Mouse (Mus musculus): ENCODE results near the gene BC030867.

Gene BC030867

DNA sequence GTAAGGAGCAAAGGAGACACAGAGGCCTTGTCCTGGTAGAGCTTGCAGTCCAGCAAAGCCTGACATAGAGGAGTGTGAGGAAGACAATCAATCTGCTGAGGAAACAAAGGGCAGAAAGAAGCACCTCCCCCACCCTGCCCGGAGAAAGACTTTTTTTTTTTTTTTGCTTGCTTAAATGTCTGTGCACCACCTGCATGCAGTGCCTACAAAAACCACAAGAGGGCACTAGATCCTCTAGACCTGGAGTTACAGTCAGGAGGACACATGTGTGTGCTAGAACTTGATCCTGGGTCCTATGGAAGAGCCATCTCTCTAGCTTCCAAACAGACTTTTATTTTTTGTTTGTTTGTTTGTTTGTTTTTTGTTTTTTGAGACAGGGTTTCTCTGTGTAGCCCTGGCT lies 51.2 kb downstream of the BC030867 start:
- CTCF ChIA-PET, result interaction anchor here in 3 of 4 experiments (0.5 to 3.0 kb wide), 19 partner anchors 9 to 322 kb away, joined by 3 to 12 read pairs (median 4); partner anchors contain the start of genes Grn (in 2 of the 3), Fam171a2 (in 1 of the 3), Slc25a39 (in 1 of the 3) and Tmub2 (in 1 of the 3)
- POLR2A ChIA-PET, result interaction anchor here (0.5 to 42.0 kb wide), 41 partner anchors 9 to 401 kb away, joined by 3 to 1349 read pairs (median 5); partner anchors contain the start of genes Slc25a39 (in 4 of the 4), Asb16 (in 2 of the 4), Grn (in 2 of the 4) and Tmub2 (in 2 of the 4)

DNA sequence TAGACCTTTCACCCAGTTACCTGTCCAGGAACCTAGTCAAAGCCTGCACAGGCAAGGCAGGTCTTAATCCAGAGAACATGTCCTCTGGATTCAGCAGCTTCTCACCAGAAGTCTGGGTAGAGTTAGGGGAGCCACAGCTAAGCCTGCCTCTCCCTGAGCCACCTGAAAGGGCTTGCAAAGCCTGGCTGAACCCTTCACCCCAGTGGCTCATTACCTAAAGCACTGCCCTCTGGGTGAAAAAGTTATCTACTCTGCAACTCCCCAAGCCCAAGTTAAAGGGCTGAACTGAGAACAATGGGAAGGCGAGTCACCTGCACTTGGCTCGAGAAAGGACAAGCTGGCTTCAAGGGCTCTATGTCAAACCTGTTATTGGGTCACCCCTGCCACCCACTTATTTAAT lies 55.5 kb downstream of the BC030867 start:
- CTCF ChIA-PET, result interaction anchor here in 1 of 4 experiments (0.6 to 0.7 kb wide), 2 partner anchors 126 to 130 kb away, joined by 3 to 4 read pairs; no protein-coding TSS in a partner anchor

DNA sequence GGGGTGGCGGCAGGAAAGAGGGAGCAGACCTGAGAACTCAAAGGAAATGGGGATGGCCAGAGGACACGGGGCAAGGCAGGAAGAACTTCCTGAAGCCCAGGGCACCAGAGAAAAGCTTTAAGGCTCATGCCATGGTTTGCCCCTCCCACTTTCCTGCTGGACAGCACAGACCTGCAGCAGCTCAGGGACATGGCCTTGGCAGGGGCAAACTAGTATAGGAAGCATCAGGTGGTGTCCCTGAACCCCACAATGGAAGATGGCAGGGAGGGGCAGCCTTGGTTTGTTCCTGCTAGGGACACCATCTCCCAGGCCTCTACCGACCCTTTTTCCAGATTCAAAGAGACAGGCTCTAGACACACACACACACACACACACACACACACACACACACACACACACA lies 56.7 kb downstream of the BC030867 start:
- ChIA-PET CTCF (interaction anchor here in 1 of 4 experiments (0.7 to 5.6 kb wide), 5 partner anchors 18 to 132 kb away, joined by 3 to 62 read pairs (median 3); partner anchors contain the start of genes BC030867 and Slc25a39), POLR2A (interaction anchor here (0.6 to 42.0 kb wide), 19 partner anchors 9 to 186 kb away, joined by 3 to 1349 read pairs (median 5); partner anchors contain the start of genes Slc25a39 (in 3 of the 4), Rundc3a (in 2 of the 4), Ubtf (in 2 of the 4) and Atxn7l3 (in 1 of the 4))

More for the DNA sequence above, 55.5 kb downstream of the BC030867 start:
- POLR2A ChIA-PET, result interaction anchor here (0.7 to 42.0 kb wide), 18 partner anchors 11 to 143 kb away, joined by 3 to 1349 read pairs (median 3); partner anchors contain the start of genes Slc25a39 (in 3 of the 4), Grn (in 2 of the 4), Rundc3a (in 2 of the 4) and BC030867 (in 1 of the 4)

GRCm38 (mm10) chr11:102308104-102308503 lies 59.4 kb downstream of the BC030867 start:
- ChIA-PET POLR2A (interaction anchor here (0.7 to 42.0 kb wide), 35 partner anchors 4 to 642 kb away, joined by 3 to 1349 read pairs (median 8); partner anchors contain the start of genes Slc25a39 (in 4 of the 4), Tmub2 (in 4 of the 4), Ubtf (in 4 of the 4) and Grn (in 2 of the 4)), CTCF (interaction anchor here (0.6 to 5.6 kb wide), 37 partner anchors 10 to 345 kb away, joined by 3 to 62 read pairs (median 5); partner anchors contain the start of genes Grn (in 4 of the 4), Slc25a39 (in 2 of the 4), Ubtf (in 2 of the 4) and Tmub2 (in 1 of the 4))

- POLR2A ChIA-PET, result interaction anchor here (0.6 to 42.0 kb wide), 70 partner anchors 3 to 643 kb away, joined by 3 to 1349 read pairs (median 5); partner anchors contain the start of genes Rundc3a (in 4 of the 4), Slc25a39 (in 4 of the 4), Tmub2 (in 4 of the 4) and Ubtf (in 4 of the 4)
Measured at GRCm38 (mm10) chr11:102308979-102309378, 60.3 kb downstream of the BC030867 start.

GRCm38 (mm10) chr11:102309821-102310617 lies 61.3 kb downstream of the BC030867 start:
- CTCF ChIA-PET, result interaction anchor here (0.6 to 5.6 kb wide), 46 partner anchors 9 to 395 kb away, joined by 3 to 62 read pairs (median 7); partner anchors contain the start of genes Grn (in 4 of the 4), Slc25a39 (in 3 of the 4), Fam171a2 (in 2 of the 4) and Ubtf (in 2 of the 4)

More at GRCm38 (mm10) chr11:102308979-102309378, 60.3 kb downstream of the BC030867 start:
- CTCF ChIA-PET, result interaction anchor here (0.5 to 5.6 kb wide), 86 partner anchors 8 to 1890 kb away, joined by 3 to 62 read pairs (median 4); partner anchors contain the start of genes Grn (in 4 of the 4), Slc25a39 (in 3 of the 4), Fam171a2 (in 2 of the 4) and Tmub2 (in 2 of the 4)

DNA sequence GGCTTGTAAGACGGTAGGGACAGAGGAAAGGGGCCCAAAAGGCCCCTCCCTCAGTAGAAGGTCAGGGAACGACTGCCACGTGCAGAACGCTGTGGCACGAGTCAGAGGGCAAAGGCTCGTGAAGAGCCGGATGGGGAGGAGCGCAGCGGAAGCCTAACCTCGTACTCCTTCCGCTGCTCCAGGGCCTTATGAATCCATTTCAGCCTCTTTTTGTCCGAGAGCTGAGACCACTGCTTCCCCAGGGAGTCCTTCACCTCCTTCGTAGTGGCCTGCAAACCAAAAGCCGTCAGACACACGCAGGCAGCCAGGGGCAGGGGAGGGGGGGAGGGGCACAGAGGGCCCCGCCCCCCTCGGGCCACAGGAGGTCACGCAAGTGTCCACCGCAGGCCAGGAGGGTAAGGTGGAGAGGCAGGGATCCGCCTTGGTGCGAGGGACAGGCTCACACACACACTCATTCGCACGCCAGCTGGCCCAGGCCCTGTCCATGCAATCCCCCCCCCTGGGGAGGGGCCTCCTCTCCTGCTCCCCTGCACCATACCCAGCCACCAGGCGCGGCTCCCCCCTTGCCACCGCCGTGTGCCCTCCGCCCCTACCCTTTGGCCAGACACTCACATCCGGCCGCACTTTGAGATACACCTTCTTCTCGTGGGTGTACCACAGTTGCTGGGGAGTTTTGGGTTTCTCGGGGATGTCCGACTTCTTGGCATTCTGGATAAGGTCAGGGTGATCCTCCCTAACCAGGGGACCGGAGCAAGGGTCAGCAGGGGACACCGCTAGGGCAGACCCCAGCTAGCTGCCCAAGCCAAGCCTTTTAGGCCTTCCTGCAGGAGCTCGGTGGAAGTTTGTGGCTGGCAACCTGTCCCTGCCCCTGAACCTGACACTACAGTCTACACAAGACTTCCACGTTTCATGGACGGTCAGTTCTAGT lies 62.4 kb downstream of the BC030867 start:
- ChIA-PET CTCF (interaction anchor here (0.5 to 5.6 kb wide), 19 partner anchors 9 to 172 kb away, joined by 3 to 62 read pairs (median 9); partner anchors contain the start of genes Grn (in 3 of the 4), Slc25a39 (in 2 of the 4), Fam171a2 (in 1 of the 4) and Tmub2 (in 1 of the 4)), POLR2A (interaction anchor here (0.6 to 42.0 kb wide), 43 partner anchors 1 to 293 kb away, joined by 3 to 1349 read pairs (median 5); partner anchors contain the start of genes Grn (in 3 of the 4), Slc25a39 (in 3 of the 4), Rundc3a (in 2 of the 4) and Tmub2 (in 2 of the 4))

More at GRCm38 (mm10) chr11:102309821-102310617, 61.3 kb downstream of the BC030867 start:
- POLR2A ChIA-PET, result interaction anchor here (0.6 to 42.0 kb wide), 71 partner anchors 2 to 301 kb away, joined by 3 to 1349 read pairs (median 4); partner anchors contain the start of genes Slc25a39 (in 4 of the 4), Ubtf (in 4 of the 4), Grn (in 3 of the 4) and Rundc3a (in 3 of the 4)

- ChIA-PET POLR2A (interaction anchor here (0.8 to 42.0 kb wide), 23 partner anchors 0 to 125 kb away, joined by 3 to 1349 read pairs (median 7); partner anchors contain the start of genes Slc25a39 (in 3 of the 4), Rundc3a (in 2 of the 4), Tmub2 (in 2 of the 4) and Ubtf (in 2 of the 4)), CTCF (interaction anchor here in 2 of 4 experiments (0.9 to 1.8 kb wide), 4 partner anchors 11 to 34 kb away, joined by 3 read pairs; no protein-coding TSS in a partner anchor)
Measured at GRCm38 (mm10) chr11:102311966-102312365, 63.3 kb downstream of the BC030867 start.

DNA sequence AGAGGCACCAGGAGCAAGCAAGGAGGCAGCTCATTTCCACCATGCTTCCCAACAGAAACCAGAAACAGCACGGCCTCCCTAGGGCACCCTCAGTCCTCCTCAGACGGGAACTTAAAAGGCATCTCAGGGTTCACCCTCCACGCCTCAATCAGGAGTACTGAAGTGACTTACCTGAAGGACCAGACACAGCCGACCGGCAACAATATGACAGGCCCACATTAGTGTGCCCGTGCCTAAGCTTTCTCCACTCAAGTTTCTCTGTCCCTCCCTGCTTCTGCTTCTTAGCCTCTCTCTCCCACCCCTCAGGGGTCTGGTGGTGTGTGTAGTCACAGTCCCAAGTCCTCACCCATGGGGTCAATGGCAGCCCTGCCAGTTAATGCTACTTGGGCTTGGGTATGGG lies 63.9 kb downstream of the BC030867 start:
- CTCF ChIA-PET, result interaction anchor here in 1 of 4 experiments (1.0 to 1.4 kb wide), 3 partner anchors 11 to 117 kb away, joined by 3 to 5 read pairs (median 3); partner anchors contain the start of gene Grn
- POLR2A ChIA-PET, result interaction anchor here (0.6 to 42.0 kb wide), 23 partner anchors 1 to 125 kb away, joined by 3 to 1349 read pairs (median 7); partner anchors contain the start of genes Slc25a39 (in 3 of the 4), Rundc3a (in 2 of the 4), Tmub2 (in 2 of the 4) and Ubtf (in 2 of the 4)

DNA sequence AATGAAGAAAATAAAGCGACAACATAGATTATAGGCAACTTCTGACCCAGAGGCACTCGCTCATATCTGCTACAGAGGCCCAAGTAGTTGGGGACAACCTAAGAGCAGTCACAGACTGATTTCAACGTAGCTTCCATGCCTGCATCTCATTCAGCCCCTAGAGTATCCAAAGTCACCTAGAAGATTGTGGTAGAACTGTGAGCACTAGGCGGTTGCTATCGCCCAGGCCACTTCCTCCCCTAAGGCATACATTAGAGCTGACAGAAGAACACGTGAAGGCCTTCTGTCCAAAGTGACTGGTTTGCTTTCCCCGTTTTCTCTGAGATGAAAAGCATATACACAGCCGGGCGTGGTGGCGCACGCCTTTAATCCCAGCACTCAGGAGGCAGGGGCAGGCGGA lies 65.6 kb downstream of the BC030867 start:
- ChIA-PET POLR2A (interaction anchor here (0.6 to 42.0 kb wide), 25 partner anchors 3 to 847 kb away, joined by 3 to 1349 read pairs (median 10); partner anchors contain the start of genes Slc25a39 (in 4 of the 4), Rundc3a (in 3 of the 4), Atxn7l3 (in 2 of the 4) and Tmub2 (in 2 of the 4)), CTCF (interaction anchor here in 3 of 4 experiments (0.5 to 0.8 kb wide), 5 partner anchors 102 to 167 kb away, joined by 3 to 4 read pairs (median 3); no protein-coding TSS in a partner anchor)

All from embryonic stem cell, embryonic (primary cell).